Mouse (Mus musculus): ENCODE measurements around the gene Olfr199. TPM values are rescaled to one million over a fixed set of nuclear protein-coding genes. Genes with fewer than 3 reads are reported as not detected.
"Not testable (repeated sequence)": the region's sequence is repeated elsewhere in the genome, so short reads cannot be mapped to it uniquely, and the experiment has no call there.

The Olfr199 gene
- polyA plus RNA-seq (2012; rRNA removed) (not detected in 2 replicates), polyA plus RNA-seq (2014; fragmentation: Nextera tagmentation; extraction: Ambion mirVana) (not detected in 2 replicates)

GRCm38 (mm10) chr16:59219667-59220066, at the start of gene Olfr199:
Gene Olfr199, minus strand, starts transcription at chr16:59219767.
- WGBS (ENCODE audit: insufficient replicate concordance), result 40% methylated on average over 1 of the region's 1 CpGs
- not testable (repeated sequence) for H3K9ac ChIP-seq (replicated peaks); H3K27me3 ChIP-seq (ENCODE audit: control insufficient read depth, insufficient read depth, low read length); H3K27ac ChIP-seq; DNase-seq (ENCODE audit: low read depth in 3 of 3, low spot score in 3 of 3); H3K4me3 ChIP-seq (ENCODE audit: insufficient read depth in 1 of 2, low read depth in 2 of 2, low read length in 2 of 2); ATAC-seq (ENCODE audit: insufficient read depth); H3K36me3 ChIP-seq (replicated peaks; ENCODE audit: control insufficient read depth, insufficient read depth, low read depth); H3K9me3 ChIP-seq (ENCODE audit: control insufficient read depth, low read length); H3K4me2 ChIP-seq (ENCODE audit: low read depth); H3K4me1 ChIP-seq (replicated peaks; ENCODE audit: control insufficient read depth in 2 of 2, insufficient read depth in 2 of 2, low read length in 1 of 2)

GRCm38 (mm10) chr16:59269097-59269496, 49.5 kb upstream of the Olfr199 start:
- H3K9ac ChIP-seq (replicated peaks); DNase-seq (ENCODE audit: low read depth in 3 of 3, low spot score in 3 of 3); H3K27ac ChIP-seq; H3K9me3 ChIP-seq (ENCODE audit: control insufficient read depth, low read length); ATAC-seq (ENCODE audit: insufficient read depth); H3K4me1 ChIP-seq (replicated peaks; ENCODE audit: control insufficient read depth in 2 of 2, insufficient read depth in 2 of 2, low read length in 1 of 2); H3K4me2 ChIP-seq (ENCODE audit: low read depth); H3K36me3 ChIP-seq (replicated peaks; ENCODE audit: control insufficient read depth, insufficient read depth, low read depth); H3K4me3 ChIP-seq (ENCODE audit: insufficient read depth in 1 of 2, low read depth in 2 of 2, low read length in 2 of 2); H3K27me3 ChIP-seq (ENCODE audit: control insufficient read depth, insufficient read depth, low read length): not testable (repeated sequence)
- WGBS (ENCODE audit: insufficient replicate concordance), result 34% methylated on average over 4 of the region's 4 CpGs

- H3K4me2 ChIP-seq (ENCODE audit: low read depth), result no peak overlapping the region
- ATAC-seq (ENCODE audit: insufficient read depth) (no peak), DNase-seq (ENCODE audit: low read depth in 3 of 3, low spot score in 3 of 3) (no peak)
- H3K4me1 ChIP-seq (replicated peaks; ENCODE audit: control insufficient read depth in 2 of 2, insufficient read depth in 2 of 2, low read length in 1 of 2), result no peaks in the 10 kb centered on the region
- H3K27ac ChIP-seq, result no peak overlapping the region
- no peaks in the 10 kb centered on the region for H3K27me3 ChIP-seq (ENCODE audit: control insufficient read depth, insufficient read depth, low read length)
- H3K36me3 ChIP-seq (replicated peaks; ENCODE audit: control insufficient read depth, insufficient read depth, low read depth), result no peaks in the 10 kb centered on the region
- WGBS (ENCODE audit: insufficient replicate concordance), result 60% methylated on average over 17 of the region's 17 CpGs
- no peak overlapping the region for H3K9ac ChIP-seq (replicated peaks)
- H3K4me3 ChIP-seq (ENCODE audit: insufficient read depth in 1 of 2, low read depth in 2 of 2, low read length in 2 of 2), result no peak overlapping the region
- TF ChIP-seq EP300 (IDR thresholded peaks at IDR 0.05; ENCODE audit: low read depth) (no peak), CTCF (IDR thresholded peaks at IDR 0.05; ENCODE audit: low read depth) (no peak)
- no peaks in the 10 kb centered on the region for H3K9me3 ChIP-seq (ENCODE audit: control insufficient read depth, low read length)
Measured at GRCm38 (mm10) chr16:59249684-59250083, 30.1 kb upstream of the Olfr199 start.

GRCm38 (mm10) chr16:59217861-59218260, 1.7 kb downstream of the Olfr199 start:
- not testable (repeated sequence) for H3K9me3 ChIP-seq (ENCODE audit: control insufficient read depth, low read length); H3K4me3 ChIP-seq (ENCODE audit: insufficient read depth in 1 of 2, low read depth in 2 of 2, low read length in 2 of 2); H3K36me3 ChIP-seq (replicated peaks; ENCODE audit: control insufficient read depth, insufficient read depth, low read depth); H3K27ac ChIP-seq; ATAC-seq (ENCODE audit: insufficient read depth); DNase-seq (ENCODE audit: low read depth in 3 of 3, low spot score in 3 of 3); H3K4me1 ChIP-seq (replicated peaks; ENCODE audit: control insufficient read depth in 2 of 2, insufficient read depth in 2 of 2, low read length in 1 of 2); H3K9ac ChIP-seq (replicated peaks); H3K4me2 ChIP-seq (ENCODE audit: low read depth); H3K27me3 ChIP-seq (ENCODE audit: control insufficient read depth, insufficient read depth, low read length)
- WGBS (ENCODE audit: insufficient replicate concordance), result 45% methylated on average over 3 of the region's 3 CpGs

GRCm38 (mm10) chr16:59203433-59203832, 16.1 kb downstream of the Olfr199 start, which contains the start of gene Olfr198:
Gene Olfr198, minus strand, starts transcription at chr16:59203533.
- not testable (repeated sequence) for H3K36me3 ChIP-seq (replicated peaks; ENCODE audit: control insufficient read depth, insufficient read depth, low read depth); ATAC-seq (ENCODE audit: insufficient read depth); H3K27me3 ChIP-seq (ENCODE audit: control insufficient read depth, insufficient read depth, low read length); H3K27ac ChIP-seq; H3K4me2 ChIP-seq (ENCODE audit: low read depth); H3K9ac ChIP-seq (replicated peaks); H3K4me3 ChIP-seq (ENCODE audit: insufficient read depth in 1 of 2, low read depth in 2 of 2, low read length in 2 of 2); H3K4me1 ChIP-seq (replicated peaks; ENCODE audit: control insufficient read depth in 2 of 2, insufficient read depth in 2 of 2, low read length in 1 of 2); H3K9me3 ChIP-seq (ENCODE audit: control insufficient read depth, low read length); DNase-seq (ENCODE audit: low read depth in 3 of 3, low spot score in 3 of 3)
- 25% methylated on average over 1 of the region's 1 CpGs for WGBS (ENCODE audit: insufficient replicate concordance)

- ATAC-seq (ENCODE audit: insufficient read depth), result no peak
- Histone ChIP-seq H3K9ac (replicated peaks) (no peak within 1 kb of the TSS), H3K36me3 (replicated peaks; ENCODE audit: control insufficient read depth, insufficient read depth, low read depth) (no peaks in the 10 kb centered on the region), H3K4me3 (ENCODE audit: insufficient read depth in 1 of 2, low read depth in 2 of 2, low read length in 2 of 2) (no peak within 1 kb of the TSS), H3K9me3 (ENCODE audit: control insufficient read depth, low read length) (no peaks in the 10 kb centered on the region), H3K4me1 (replicated peaks; ENCODE audit: control insufficient read depth in 2 of 2, insufficient read depth in 2 of 2, low read length in 1 of 2) (no peaks in the 10 kb centered on the region), H3K27ac (no peak within 1 kb of the TSS), H3K4me2 (ENCODE audit: low read depth) (no peak within 1 kb of the TSS), H3K27me3 (ENCODE audit: control insufficient read depth, insufficient read depth, low read length) (no peaks in the 10 kb centered on the region)
- WGBS (ENCODE audit: insufficient replicate concordance), result 40% methylated on average over 3 of the region's 3 CpGs
- DNase-seq (ENCODE audit: low read depth in 3 of 3, low spot score in 3 of 3), result no peak
- TF ChIP-seq CTCF (IDR thresholded peaks at IDR 0.05; ENCODE audit: low read depth) (no peak), EP300 (IDR thresholded peaks at IDR 0.05; ENCODE audit: low read depth) (no peak)
Measured at GRCm38 (mm10) chr16:59170354-59170753, 49.2 kb downstream of the Olfr199 start, which contains the start of gene Olfr196. Gene Olfr196, minus strand, starts transcription at chr16:59170454.

Other genes with a start within 250 kb of the Olfr199 start
- gene Olfr183, start 224.4 kb downstream of the Olfr199 start, polyA plus RNA-seq (2012; rRNA removed), result not detected in 2 replicates
- gene Olfr183, start 224.4 kb downstream of the Olfr199 start, polyA plus RNA-seq (2014; fragmentation: Nextera tagmentation; extraction: Ambion mirVana), result not detected in 2 replicates
- not detected in 2 replicates for gene Olfr186, start 189.5 kb downstream of the Olfr199 start, polyA plus RNA-seq (2012; rRNA removed)
- not detected in 2 replicates for gene Olfr186, start 189.5 kb downstream of the Olfr199 start, polyA plus RNA-seq (2014; fragmentation: Nextera tagmentation; extraction: Ambion mirVana)
- gene Olfr187, start 180.0 kb downstream of the Olfr199 start, polyA plus RNA-seq (2012; rRNA removed), result not detected in 2 replicates
- not detected in 2 replicates for gene Olfr187, start 180.0 kb downstream of the Olfr199 start, polyA plus RNA-seq (2014; fragmentation: Nextera tagmentation; extraction: Ambion mirVana)
- gene Olfr190, start 141.8 kb downstream of the Olfr199 start, polyA plus RNA-seq (2012; rRNA removed), result not detected in 2 replicates
- gene Olfr190, start 141.8 kb downstream of the Olfr199 start, polyA plus RNA-seq (2014; fragmentation: Nextera tagmentation; extraction: Ambion mirVana), result not detected in 2 replicates
- not detected in 2 replicates for gene Olfr191, start 129.9 kb downstream of the Olfr199 start, polyA plus RNA-seq (2012; rRNA removed)
- gene Olfr191, start 129.9 kb downstream of the Olfr199 start, polyA plus RNA-seq (2014; fragmentation: Nextera tagmentation; extraction: Ambion mirVana), result not detected in 2 replicates
- gene Olfr193, start 107.9 kb downstream of the Olfr199 start, polyA plus RNA-seq (2012; rRNA removed), result not detected in 2 replicates
- not detected in 2 replicates for gene Olfr193, start 107.9 kb downstream of the Olfr199 start, polyA plus RNA-seq (2014; fragmentation: Nextera tagmentation; extraction: Ambion mirVana)
- not detected in 2 replicates for gene Olfr194, start 98.7 kb downstream of the Olfr199 start, polyA plus RNA-seq (2012; rRNA removed)
- gene Olfr194, start 98.7 kb downstream of the Olfr199 start, polyA plus RNA-seq (2014; fragmentation: Nextera tagmentation; extraction: Ambion mirVana), result not detected in 2 replicates
- gene Olfr195, start 72.7 kb downstream of the Olfr199 start, polyA plus RNA-seq (2012; rRNA removed), result not detected in 2 replicates
- gene Olfr195, start 72.7 kb downstream of the Olfr199 start, polyA plus RNA-seq (2014; fragmentation: Nextera tagmentation; extraction: Ambion mirVana), result not detected in 2 replicates
- not detected in 2 replicates for gene Olfr196, start 49.3 kb downstream of the Olfr199 start, polyA plus RNA-seq (2012; rRNA removed)
- gene Olfr196, start 49.3 kb downstream of the Olfr199 start, polyA plus RNA-seq (2014; fragmentation: Nextera tagmentation; extraction: Ambion mirVana), result not detected in 2 replicates
- gene Olfr198, start 16.2 kb downstream of the Olfr199 start, polyA plus RNA-seq (2012; rRNA removed), result not detected in 2 replicates
- not detected in 2 replicates for gene Olfr198, start 16.2 kb downstream of the Olfr199 start, polyA plus RNA-seq (2014; fragmentation: Nextera tagmentation; extraction: Ambion mirVana)
- gene Olfr201, start 52.9 kb upstream of the Olfr199 start, polyA plus RNA-seq (2012; rRNA removed), result 0.13 and 0.21 TPM in 2 replicates
- 0.08 and 0.15 TPM in 2 replicates for gene Olfr201, start 52.9 kb upstream of the Olfr199 start, polyA plus RNA-seq (2014; fragmentation: Nextera tagmentation; extraction: Ambion mirVana)
- gene Olfr202, start 67.0 kb upstream of the Olfr199 start, polyA plus RNA-seq (2012; rRNA removed), result not detected in 2 replicates
- gene Olfr202, start 67.0 kb upstream of the Olfr199 start, polyA plus RNA-seq (2014; fragmentation: Nextera tagmentation; extraction: Ambion mirVana), result not detected in 2 replicates
- not detected in 2 replicates for gene Olfr203, start 79.1 kb upstream of the Olfr199 start, polyA plus RNA-seq (2012; rRNA removed)
- gene Olfr203, start 79.1 kb upstream of the Olfr199 start, polyA plus RNA-seq (2014; fragmentation: Nextera tagmentation; extraction: Ambion mirVana), result not detected in 2 replicates
- not detected in 2 replicates for gene Olfr204, start 98.5 kb upstream of the Olfr199 start, polyA plus RNA-seq (2012; rRNA removed)
- gene Olfr204, start 98.5 kb upstream of the Olfr199 start, polyA plus RNA-seq (2014; fragmentation: Nextera tagmentation; extraction: Ambion mirVana), result not detected in 2 replicates
- not detected in 2 replicates for gene Olfr205, start 111.4 kb upstream of the Olfr199 start, polyA plus RNA-seq (2012; rRNA removed)
- not detected in 2 replicates for gene Olfr205, start 111.4 kb upstream of the Olfr199 start, polyA plus RNA-seq (2014; fragmentation: Nextera tagmentation; extraction: Ambion mirVana)
- not detected in 2 replicates for gene Olfr206, start 129.5 kb upstream of the Olfr199 start, polyA plus RNA-seq (2012; rRNA removed)
- not detected in 2 replicates for gene Olfr206, start 129.5 kb upstream of the Olfr199 start, polyA plus RNA-seq (2014; fragmentation: Nextera tagmentation; extraction: Ambion mirVana)
- gene Olfr209, start 144.2 kb upstream of the Olfr199 start, polyA plus RNA-seq (2012; rRNA removed), result not detected in 2 replicates
- not detected in 2 replicates for gene Olfr209, start 144.2 kb upstream of the Olfr199 start, polyA plus RNA-seq (2014; fragmentation: Nextera tagmentation; extraction: Ambion mirVana)
- not detected in 2 replicates for gene Gabrr3, start 187.6 kb upstream of the Olfr199 start, polyA plus RNA-seq (2012; rRNA removed)
- gene Gabrr3, start 187.6 kb upstream of the Olfr199 start, polyA plus RNA-seq (2014; fragmentation: Nextera tagmentation; extraction: Ambion mirVana), result not detected in 2 replicates

Measured in liver, embryonic 14.5 days (tissue).